Mouse (Mus musculus) gastrocnemius, postnatal 4 days (tissue): ENCODE results near the gene Nipsnap2. TPM values are rescaled to one million over a fixed set of nuclear protein-coding genes. Genes with fewer than 3 reads are reported as not detected.
"Not testable (repeated sequence)": the region's sequence is repeated elsewhere in the genome, so short reads cannot be mapped to it uniquely, and the experiment has no call there.

Experiments used
- DNase-seq, 2 experiments: peaks; one replicate each; pipeline ENCODE4 v3.0.0; 2021 to 2022; ENCODE audit warnings: low spot score in 2 of 2, mixed read lengths in 2 of 2
- total RNA-seq, 2 experiments: library from RNA; stranded (reverse); gene quantifications; 2 replicates each; pipeline ENCODE4 v1.2.3; 2021

Nipsnap2 gene
- total RNA-seq, 2 experiments from 2014 or later = 348 to 363 TPM

DNA sequence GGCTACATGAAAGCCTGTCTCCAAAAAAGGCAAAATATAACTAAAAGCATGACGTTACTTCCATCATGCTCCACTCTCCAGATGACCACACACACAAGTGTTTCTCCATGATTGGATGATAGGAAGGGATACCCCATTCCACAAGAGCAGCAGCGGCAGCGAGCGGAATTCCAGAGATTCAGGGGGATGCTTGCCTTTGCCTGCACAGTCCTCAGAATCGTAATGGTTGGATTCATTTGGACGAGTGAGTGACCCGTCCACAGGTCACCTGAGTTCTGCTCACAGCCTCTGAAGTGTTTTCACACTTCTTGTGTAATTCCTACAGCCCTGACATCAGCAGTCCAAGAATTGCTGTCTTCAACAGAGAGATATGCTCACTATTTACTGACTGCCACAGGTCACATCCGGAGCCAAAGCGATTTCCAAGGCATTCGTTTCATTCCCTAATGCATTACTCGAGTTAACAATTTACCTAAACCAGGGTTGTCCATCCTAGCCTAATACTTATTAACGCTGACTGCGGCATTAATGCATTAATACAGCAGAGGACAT is 35.1 kb downstream of the Nipsnap2 start:
- no peak for DNase-seq

DNA sequence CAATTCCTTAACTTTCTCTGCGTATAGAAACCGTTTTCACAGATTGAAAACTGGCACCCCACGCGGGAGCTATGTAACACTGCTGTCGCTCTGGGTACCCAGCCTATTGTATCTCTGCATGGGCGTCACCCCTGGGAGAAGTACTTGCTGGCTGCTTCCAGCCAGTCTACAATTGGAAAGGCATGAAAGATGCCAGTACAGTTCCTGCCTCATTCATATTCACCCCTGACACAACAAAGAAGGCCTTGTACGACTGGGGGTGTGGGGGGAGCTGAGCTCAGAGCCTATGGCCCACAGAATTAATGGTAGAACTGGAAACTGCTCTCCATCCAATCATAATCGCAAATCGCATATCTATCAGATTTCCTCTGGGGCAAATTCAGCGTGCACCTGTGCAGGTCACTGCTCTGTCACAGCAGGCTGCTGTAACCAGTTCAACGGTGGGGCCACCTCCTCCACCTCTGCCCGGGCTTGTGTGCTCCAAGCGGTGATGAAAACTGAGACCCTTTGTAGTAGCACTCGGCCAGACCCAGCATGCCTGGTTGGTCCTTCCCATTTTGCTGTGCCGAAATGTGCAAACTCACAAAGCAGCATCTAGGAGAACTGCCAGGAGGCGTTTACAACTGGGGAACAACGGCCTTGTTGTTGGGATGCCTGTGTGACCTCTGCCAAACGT is 37.1 kb downstream of the Nipsnap2 start:
- no peak for DNase-seq

DNA sequence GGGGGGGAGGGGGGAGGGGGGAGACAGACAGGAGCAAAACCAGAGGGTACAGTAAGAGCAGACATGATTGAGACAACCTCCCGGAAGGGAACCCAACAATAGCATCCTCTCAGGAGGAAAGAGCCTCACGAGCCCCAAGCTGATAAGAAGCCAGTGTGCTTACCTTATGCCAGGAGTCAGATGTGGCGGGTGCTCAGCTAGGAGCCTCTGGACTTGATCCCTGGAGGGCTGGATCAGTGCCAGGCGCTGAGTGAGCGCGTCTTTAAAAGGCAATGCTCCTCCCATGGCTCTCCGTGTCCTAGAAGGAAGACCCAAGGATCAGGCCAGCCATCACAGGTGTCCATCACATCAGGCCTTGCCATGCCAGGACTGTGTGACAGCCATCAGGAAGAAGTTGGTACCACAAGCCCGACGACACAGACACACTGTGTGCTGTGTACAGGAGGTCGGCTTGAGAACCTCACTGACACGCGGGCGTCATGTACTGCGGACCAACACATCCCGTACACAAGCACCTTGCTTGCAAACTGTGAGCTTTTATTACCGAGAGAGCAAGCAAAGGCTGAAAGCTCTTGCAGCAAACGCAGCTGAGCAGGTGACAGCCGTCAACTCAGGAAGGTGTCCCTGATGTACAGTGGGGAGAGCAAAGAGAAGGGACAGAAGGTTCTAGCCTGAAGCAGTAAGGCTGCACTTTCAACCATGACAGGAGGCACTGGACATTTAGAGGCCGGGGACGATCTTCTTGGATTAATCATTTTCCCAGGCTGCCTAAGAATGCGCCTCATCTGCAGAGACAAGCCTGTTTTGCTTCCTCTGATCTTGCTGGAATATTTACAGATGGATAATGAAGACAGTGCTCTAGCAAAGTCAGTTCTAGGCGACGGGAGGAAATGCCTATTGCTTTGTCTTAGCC is 45.8 kb downstream of the Nipsnap2 start:
- no peak for DNase-seq

GRCm38 (mm10) chr5:129772433-129772832 is 47.6 kb downstream of the Nipsnap2 start:
- no peak for DNase-seq

GRCm38 (mm10) chr5:129773330-129773729 is 48.5 kb downstream of the Nipsnap2 start:
- not testable (repeated sequence) for DNase-seq

DNA sequence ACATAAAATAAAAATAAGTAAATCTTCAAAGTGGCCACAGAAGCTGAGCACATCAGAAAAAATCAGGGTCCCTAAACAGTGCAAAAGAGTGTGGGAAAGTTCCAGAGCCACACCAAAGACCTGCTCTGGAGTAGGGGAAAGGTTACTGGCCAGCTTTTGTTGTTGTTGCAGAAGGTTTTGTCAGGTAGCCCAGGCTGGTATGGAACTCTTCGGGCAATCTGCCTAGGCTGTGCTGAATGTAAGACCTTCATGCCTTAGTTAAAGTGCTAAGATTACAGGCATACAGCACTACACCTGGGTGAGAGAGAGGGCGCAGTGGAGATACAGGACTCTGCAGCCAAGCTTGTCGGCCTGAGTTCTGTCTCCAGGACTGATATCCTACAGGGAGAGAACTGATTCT is 49.8 kb downstream of the Nipsnap2 start:
- no peak for DNase-seq

DNA sequence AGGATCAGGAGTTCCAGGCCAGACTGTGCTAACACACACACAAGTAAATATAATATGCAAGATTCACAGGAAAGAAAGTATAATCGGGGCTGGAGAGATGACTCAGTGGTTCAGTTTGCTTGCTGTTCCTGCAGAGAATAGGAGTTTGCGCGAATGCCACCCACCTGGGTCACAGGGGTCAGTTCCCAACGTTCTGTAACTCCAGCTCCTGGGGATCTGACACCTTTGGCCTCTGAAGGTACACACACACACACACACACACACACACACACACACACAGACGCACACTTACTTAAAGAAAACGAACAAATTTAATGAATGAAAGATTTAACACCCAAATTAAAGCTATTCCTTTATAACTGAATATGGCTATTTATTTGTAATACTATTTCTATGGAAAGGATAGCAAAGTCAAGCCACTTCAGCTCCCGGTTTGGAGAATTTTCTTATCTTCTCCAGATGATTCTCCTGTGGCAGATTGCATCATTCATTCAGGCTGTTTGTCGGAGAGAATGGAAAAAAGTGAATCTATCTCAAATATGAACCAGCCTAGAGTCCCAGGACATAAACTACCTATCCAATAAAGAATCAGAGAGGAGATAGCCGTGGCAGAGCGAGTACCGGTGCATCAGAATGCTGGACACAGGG is 53.6 kb downstream of the Nipsnap2 start:
- no peak for DNase-seq

DNA sequence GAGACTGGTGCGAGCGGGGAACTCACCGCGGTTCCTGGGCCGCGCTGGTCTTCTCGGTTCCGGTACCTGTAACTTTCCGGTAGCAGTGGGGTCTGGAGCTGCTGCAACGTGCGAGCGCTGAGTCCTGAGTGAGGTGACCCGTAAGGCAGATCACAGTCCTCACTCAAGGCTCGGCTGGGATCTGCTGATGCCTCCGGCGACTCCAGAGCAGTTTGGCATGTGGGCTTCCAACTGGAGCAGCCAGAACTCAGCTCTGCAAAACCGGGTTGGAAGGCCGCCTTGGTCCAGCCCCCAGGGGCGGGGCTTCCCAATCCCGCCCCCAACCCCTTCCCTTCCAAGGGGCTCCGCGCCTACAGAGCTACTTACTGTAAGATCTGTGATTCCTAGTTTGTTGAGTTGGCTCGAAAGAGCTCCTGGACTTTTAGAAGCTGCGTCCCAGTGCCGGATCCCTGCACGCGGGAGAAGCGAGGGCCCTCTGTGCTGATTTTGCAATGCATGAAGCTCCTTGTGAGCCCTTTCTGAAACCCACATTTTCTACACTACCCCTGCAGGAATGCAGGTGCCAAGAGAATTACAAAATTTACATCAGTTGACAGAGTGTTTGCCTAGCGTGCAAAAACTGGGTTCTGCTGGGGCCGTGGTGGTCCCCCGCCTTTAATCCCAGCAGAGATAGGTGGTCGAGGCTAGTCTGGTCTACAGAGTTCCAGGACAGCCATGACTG is 54.3 kb downstream of the Nipsnap2 start:
- peak; percentile 81 to 82 for DNase-seq

DNA sequence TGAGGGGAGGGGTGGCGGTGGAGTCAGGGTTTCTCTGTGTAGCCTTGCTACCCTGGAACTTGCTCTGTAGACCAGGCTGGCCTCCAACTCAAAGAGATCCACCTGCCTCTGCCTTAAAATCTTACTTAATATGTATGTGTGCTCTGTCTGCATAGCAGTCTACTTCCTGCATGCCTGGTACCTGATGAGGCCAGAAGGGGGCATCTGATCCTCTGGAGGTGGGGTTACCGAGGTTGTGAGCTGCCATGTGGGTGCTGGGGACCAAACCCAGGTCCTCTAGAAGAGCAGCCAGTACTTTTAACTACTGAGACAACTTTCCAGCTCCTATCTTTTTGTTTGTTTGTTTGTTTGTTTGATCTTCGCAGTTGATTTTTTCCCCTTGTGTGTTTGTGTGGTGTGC is 55.3 kb downstream of the Nipsnap2 start:
- no peak for DNase-seq

DNA sequence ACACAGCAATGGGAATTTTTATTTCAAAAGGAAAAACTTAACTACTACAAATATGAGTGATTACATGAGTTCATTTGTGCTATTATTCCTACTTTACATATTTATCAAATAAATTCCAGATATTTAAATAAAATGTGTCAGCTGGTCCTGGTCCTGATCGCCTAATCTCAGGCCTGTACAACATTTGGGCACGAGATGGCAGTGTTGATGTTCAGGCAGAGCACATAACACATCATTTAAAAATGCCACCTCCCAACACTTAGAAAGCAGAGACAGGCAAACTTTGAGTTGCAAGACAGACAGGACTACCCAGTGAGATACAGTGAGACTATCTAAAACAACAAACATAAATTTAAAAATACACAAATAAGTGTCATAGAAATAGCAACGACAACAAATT is 57.3 kb downstream of the Nipsnap2 start:
- no peak for DNase-seq

- no peak for DNase-seq
Measured at GRCm38 (mm10) chr5:129785235-129785870, 60.5 kb downstream of the Nipsnap2 start.

- DNase-seq = no peak
Measured at GRCm38 (mm10) chr5:129786161-129786560, 61.3 kb downstream of the Nipsnap2 start.

GRCm38 (mm10) chr5:129786818-129787790 is 62.2 kb downstream of the Nipsnap2 start, which contains the start of gene Psph:
Gene Psph, minus strand, starts transcription at chr5:129787449.
- DNase-seq = peak; percentile 93 to 97

- DNase-seq = no peak
Measured at GRCm38 (mm10) chr5:129787818-129788593, 63.1 kb downstream of the Nipsnap2 start.

DNA sequence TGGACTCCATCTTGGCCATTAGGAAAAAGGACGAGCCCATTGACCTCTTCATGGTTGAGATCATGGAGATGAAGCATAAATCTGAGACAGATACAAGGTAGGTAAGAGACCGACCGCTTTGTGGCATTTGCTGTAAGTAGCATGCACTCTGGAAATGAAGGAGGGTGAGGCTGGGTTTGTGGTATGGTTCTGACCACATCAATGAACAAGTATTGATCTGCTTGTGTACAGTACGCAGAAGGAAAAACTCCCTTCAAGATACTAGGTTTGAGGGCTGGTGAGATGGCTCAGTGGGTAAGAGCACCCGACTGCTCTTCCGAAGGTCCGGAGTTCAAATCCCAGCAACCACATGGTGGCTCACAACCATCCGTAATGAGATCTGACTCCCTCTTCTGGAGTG is 65.7 kb downstream of the Nipsnap2 start:
- DNase-seq = not testable (repeated sequence)
